Mouse (Mus musculus) stomach, postnatal 0 days (tissue): ENCODE results near the gene Yipf3. TPM values are rescaled to one million over a fixed set of nuclear protein-coding genes. Genes with fewer than 3 reads are reported as not detected.

Experiments
- ATAC-seq: fragments of 200-750 bp; cut with Nextera tagmentation; 2 replicates; pipeline ENCODE4 v1.8.0; 2017; ENCODE audit not compliant: low FRiP score, low TSS enrichment
- DNase-seq: peaks from one replicate; pipeline ENCODE4 v3.0.0-alpha.2; 2016; ENCODE audit warnings: low spot score
- H3K27ac ChIP-seq: fragments of 300-500 bp; sonication (generic); replicated peaks from 2 replicates; pipeline ENCODE4 v1.5.1; 2014; ENCODE audit warnings: mild to moderate bottlenecking, control low read depth
- H3K27me3 ChIP-seq: fragments of 300-500 bp; sonication (generic); 2 replicates; pipeline ENCODE4 v1.6.1; 2014; ENCODE audit warnings: low read length; ENCODE audit not compliant: control insufficient read depth, insufficient read depth
- H3K36me3 ChIP-seq: fragments of 300-500 bp; sonication (generic); 2 replicates; pipeline ENCODE4 v1.6.1; 2014; ENCODE audit warnings: low read length, mixed read lengths; ENCODE audit not compliant: control insufficient read depth, insufficient read depth
- H3K4me1 ChIP-seq: fragments of 300-500 bp; sonication (generic); replicated peaks from 2 replicates; pipeline ENCODE4 v1.6.1; 2014; ENCODE audit warnings: antibody characterized with exemption; ENCODE audit not compliant: control insufficient read depth, insufficient read depth
- H3K4me2 ChIP-seq: fragments of 300-500 bp; sonication (generic); replicated peaks from 2 replicates; pipeline ENCODE4 v1.6.1; 2014; ENCODE audit warnings: low read depth, mild to moderate bottlenecking, control low read depth, moderate library complexity
- H3K4me3 ChIP-seq: fragments of 300-500 bp; sonication (generic); 2 replicates; pipeline ENCODE4 v1.5.1; 2014; ENCODE audit warnings: low read depth, low read length, control low read depth
- H3K9ac ChIP-seq: fragments of 300-500 bp; sonication (generic); 2 replicates; pipeline ENCODE4 v1.6.1; 2014; ENCODE audit warnings: mild to moderate bottlenecking, low read length, control low read depth, mixed read lengths
- H3K9me3 ChIP-seq: fragments of 300-500 bp; sonication (generic); 2 replicates; pipeline ENCODE4 v1.6.1; 2016; ENCODE audit warnings: low read length; ENCODE audit not compliant: control insufficient read depth
- CTCF ChIP-seq: IDR thresholded peaks from 2 replicates; pipeline ENCODE4 v1.5.1; 2016; ENCODE audit warnings: antibody characterized with exemption, low read depth, mild to moderate bottlenecking, moderate library complexity
- EP300 ChIP-seq: optimal IDR thresholded peaks from 2 replicates; pipeline ENCODE3; 2016; ENCODE audit warnings: antibody characterized with exemption
- WGBS: fragments of 180-500 bp; shearing (Covaris S2); extraction: QIAGEN DNeasy Blood & Tissue Kit; methylation state at CpG from one replicate; pipeline ENCODE4 v1.1.7; 2014; 5-methylcytosine and 5-hydroxymethylcytosine counted together
- polyA plus RNA-seq: library from polyadenylated mRNA; unstranded; fragments of >200 nt; fragmentation: Nextera tagmentation; extraction: Ambion mirVana; gene quantifications from 2 replicates; pipeline ENCODE4 v1.2.1, GENCODE M21; 2015

The Yipf3 gene
- polyA plus RNA-seq, 1 experiment from 2014 or later = 119 TPM

- no peaks in the 10 kb centered on the region for H3K27me3 ChIP-seq
- no peak for ATAC-seq
- peaks cover 21% of the 10 kb centered on the region for H3K36me3 ChIP-seq
These were observed 10.6 kb downstream of the Yipf3 start for GRCm38 (mm10) chr17:46258279-46259053.

GRCm38 (mm10) chr17:46259675-46260074 is 11.8 kb downstream of the Yipf3 start:
- no peak overlapping the region for H3K4me2 ChIP-seq
- peaks cover 29% of the 10 kb centered on the region for H3K36me3 ChIP-seq
- no peaks in the 10 kb centered on the region for H3K27me3 ChIP-seq
- no peak overlapping the region for H3K4me3 ChIP-seq
- no peak for TF ChIP-seq CTCF
- no peak for TF ChIP-seq EP300
- ATAC-seq (no peak), DNase-seq (no peak)
- no peak overlapping the region for H3K9ac ChIP-seq
- H3K9me3 ChIP-seq = no peaks in the 10 kb centered on the region
- no peaks in the 10 kb centered on the region for H3K4me1 ChIP-seq
- H3K27ac ChIP-seq = no peak overlapping the region
- WGBS = 89% methylated on average over 17 of the region's 17 CpGs

More at GRCm38 (mm10) chr17:46258279-46259053, 10.6 kb downstream of the Yipf3 start:
- H3K4me3 ChIP-seq = no peak overlapping the region
- WGBS = 86% methylated on average over 30 of the region's 30 CpGs
- H3K9ac ChIP-seq = no peak overlapping the region
- no peak overlapping the region for H3K4me2 ChIP-seq
- TF ChIP-seq CTCF = no peak
- TF ChIP-seq EP300 = no peak
- H3K9me3 ChIP-seq = no peaks in the 10 kb centered on the region
- H3K27ac ChIP-seq = no peak overlapping the region
- H3K4me1 ChIP-seq = no peaks in the 10 kb centered on the region
- DNase-seq = no peak

- H3K9me3 ChIP-seq = no peaks in the 10 kb centered on the region
- H3K27ac ChIP-seq = no peak overlapping the region
- DNase-seq (no peak), ATAC-seq (no peak)
- no peak for TF ChIP-seq EP300
- no peak for TF ChIP-seq CTCF
- H3K4me2 ChIP-seq = no peak overlapping the region
- H3K27me3 ChIP-seq = no peaks in the 10 kb centered on the region
- H3K4me1 ChIP-seq = no peaks in the 10 kb centered on the region
- H3K9ac ChIP-seq = no peak overlapping the region
- WGBS = 88% methylated on average over 5 of the region's 5 CpGs
- H3K36me3 ChIP-seq = peaks cover 30% of the 10 kb centered on the region
- no peak overlapping the region for H3K4me3 ChIP-seq
These were observed 14.4 kb downstream of the Yipf3 start for GRCm38 (mm10) chr17:46262201-46262694.

- Histone ChIP-seq H3K4me3 (no peak overlapping the region), H3K27ac (no peak overlapping the region), H3K4me2 (no peak overlapping the region), H3K27me3 (no peaks in the 10 kb centered on the region), H3K36me3 (peaks cover 19% of the 10 kb centered on the region), H3K4me1 (no peaks in the 10 kb centered on the region), H3K9me3 (no peaks in the 10 kb centered on the region), H3K9ac (no peak overlapping the region)
- 80% methylated on average over 12 of the region's 12 CpGs for WGBS
- no peak for ATAC-seq
- DNase-seq = no peak
- no peak for TF ChIP-seq EP300
These were observed 17.6 kb downstream of the Yipf3 start for GRCm38 (mm10) chr17:46265502-46265901.

GRCm38 (mm10) chr17:46265918-46266618 is 18.2 kb downstream of the Yipf3 start:
- no peaks in the 10 kb centered on the region for H3K9me3 ChIP-seq
- DNase-seq (peak; percentile 85), ATAC-seq (peak; percentile 69)
- peak overlapping the region; percentile 70 for H3K27ac ChIP-seq
- no peak overlapping the region for H3K4me3 ChIP-seq
- no peak overlapping the region for H3K4me2 ChIP-seq
- H3K36me3 ChIP-seq = peaks cover 24% of the 10 kb centered on the region
- no peak overlapping the region for H3K9ac ChIP-seq
- 24% methylated on average over 14 of the region's 14 CpGs for WGBS
- TF ChIP-seq CTCF = peak; percentile 92
- no peak for TF ChIP-seq EP300
- no peaks in the 10 kb centered on the region for H3K4me1 ChIP-seq
- H3K27me3 ChIP-seq = no peaks in the 10 kb centered on the region

- peaks cover 25% of the 10 kb centered on the region for H3K36me3 ChIP-seq
- TF ChIP-seq EP300 (no peak), CTCF (no peak)
- DNase-seq = no peak
- no peaks in the 10 kb centered on the region for H3K27me3 ChIP-seq
- ATAC-seq = no peak
- peak overlapping the region; percentile 70 for H3K27ac ChIP-seq
- no peaks in the 10 kb centered on the region for H3K4me1 ChIP-seq
- WGBS = 59% methylated on average over 6 of the region's 6 CpGs
- H3K4me3 ChIP-seq = no peak overlapping the region
- H3K4me2 ChIP-seq = no peak overlapping the region
- no peak overlapping the region for H3K9ac ChIP-seq
- no peaks in the 10 kb centered on the region for H3K9me3 ChIP-seq
These were observed 19.1 kb downstream of the Yipf3 start for GRCm38 (mm10) chr17:46266986-46267385.
